Mouse (Mus musculus) stomach, postnatal 0 days (tissue): ENCODE measurements at regions not wholly inside any gene's neighbourhood (a gene's known extent, or its start where the extent isn't known, plus 50 kb on each side); places are given as distances from the start of the nearest gene placed in this dataset.
A peak's percentile ranks its signal among the peaks of the same experiment; 100 is the strongest.

Source experiments
- ATAC-seq: fragments of 200-750 bp; cut with Nextera tagmentation; 2 replicates; pipeline ENCODE4 v1.8.0; 2017; ENCODE audit not compliant: low FRiP score, low TSS enrichment
- DNase-seq: peaks from one replicate; pipeline ENCODE4 v3.0.0-alpha.2; 2016; ENCODE audit warnings: low spot score
- H3K27ac ChIP-seq: fragments of 300-500 bp; sonication (generic); replicated peaks from 2 replicates; pipeline ENCODE4 v1.5.1; 2014; ENCODE audit warnings: mild to moderate bottlenecking, control low read depth
- H3K27me3 ChIP-seq: fragments of 300-500 bp; sonication (generic); 2 replicates; pipeline ENCODE4 v1.6.1; 2014; ENCODE audit warnings: low read length; ENCODE audit not compliant: control insufficient read depth, insufficient read depth
- H3K36me3 ChIP-seq: fragments of 300-500 bp; sonication (generic); 2 replicates; pipeline ENCODE4 v1.6.1; 2014; ENCODE audit warnings: low read length, mixed read lengths; ENCODE audit not compliant: control insufficient read depth, insufficient read depth
- H3K4me1 ChIP-seq: fragments of 300-500 bp; sonication (generic); replicated peaks from 2 replicates; pipeline ENCODE4 v1.6.1; 2014; ENCODE audit warnings: antibody characterized with exemption; ENCODE audit not compliant: control insufficient read depth, insufficient read depth
- H3K4me2 ChIP-seq: fragments of 300-500 bp; sonication (generic); replicated peaks from 2 replicates; pipeline ENCODE4 v1.6.1; 2014; ENCODE audit warnings: low read depth, mild to moderate bottlenecking, control low read depth, moderate library complexity
- H3K4me3 ChIP-seq: fragments of 300-500 bp; sonication (generic); 2 replicates; pipeline ENCODE4 v1.5.1; 2014; ENCODE audit warnings: low read depth, low read length, control low read depth
- H3K9ac ChIP-seq: fragments of 300-500 bp; sonication (generic); 2 replicates; pipeline ENCODE4 v1.6.1; 2014; ENCODE audit warnings: mild to moderate bottlenecking, low read length, control low read depth, mixed read lengths
- H3K9me3 ChIP-seq: fragments of 300-500 bp; sonication (generic); 2 replicates; pipeline ENCODE4 v1.6.1; 2016; ENCODE audit warnings: low read length; ENCODE audit not compliant: control insufficient read depth
- CTCF ChIP-seq: IDR thresholded peaks from 2 replicates; pipeline ENCODE4 v1.5.1; 2016; ENCODE audit warnings: antibody characterized with exemption, low read depth, mild to moderate bottlenecking, moderate library complexity
- EP300 ChIP-seq: optimal IDR thresholded peaks from 2 replicates; pipeline ENCODE3; 2016; ENCODE audit warnings: antibody characterized with exemption
- WGBS: fragments of 180-500 bp; shearing (Covaris S2); extraction: QIAGEN DNeasy Blood & Tissue Kit; methylation state at CpG from one replicate; pipeline ENCODE4 v1.1.7; 2014; 5-methylcytosine and 5-hydroxymethylcytosine counted together

DNA sequence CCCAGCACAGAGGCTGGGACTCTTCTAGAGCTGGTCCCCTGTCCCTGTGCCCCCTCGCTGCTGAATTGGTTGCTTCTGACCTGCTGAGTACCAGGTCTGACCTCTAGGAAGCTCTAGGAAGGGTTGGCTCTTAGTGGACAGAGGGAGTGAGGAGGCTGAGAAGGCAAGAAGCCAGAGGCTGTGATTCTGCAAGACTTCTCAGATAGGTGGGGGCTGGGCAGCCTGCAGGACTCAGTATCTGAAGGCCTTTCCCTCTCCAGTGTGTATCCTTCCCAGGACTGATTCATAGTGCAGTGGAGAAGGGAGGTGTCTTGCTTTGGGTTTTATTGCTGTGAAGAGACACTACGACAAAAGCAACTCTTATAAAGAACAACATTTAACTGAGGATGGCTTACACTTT is 106.6 kb downstream of the Olfm1 start:
- H3K4me2 ChIP-seq = no peak overlapping the region
- no peaks in the 10 kb centered on the region for H3K27me3 ChIP-seq
- H3K9ac ChIP-seq = no peak overlapping the region
- H3K4me3 ChIP-seq = no peak overlapping the region
- TF ChIP-seq EP300 (no peak), CTCF (no peak)
- no peak for DNase-seq
- no peaks in the 10 kb centered on the region for H3K9me3 ChIP-seq
- H3K36me3 ChIP-seq = no peaks in the 10 kb centered on the region
- H3K27ac ChIP-seq = no peak overlapping the region
- 82% methylated on average over 2 of the region's 2 CpGs for WGBS
- no peaks in the 10 kb centered on the region for H3K4me1 ChIP-seq
- no peak for ATAC-seq

DNA sequence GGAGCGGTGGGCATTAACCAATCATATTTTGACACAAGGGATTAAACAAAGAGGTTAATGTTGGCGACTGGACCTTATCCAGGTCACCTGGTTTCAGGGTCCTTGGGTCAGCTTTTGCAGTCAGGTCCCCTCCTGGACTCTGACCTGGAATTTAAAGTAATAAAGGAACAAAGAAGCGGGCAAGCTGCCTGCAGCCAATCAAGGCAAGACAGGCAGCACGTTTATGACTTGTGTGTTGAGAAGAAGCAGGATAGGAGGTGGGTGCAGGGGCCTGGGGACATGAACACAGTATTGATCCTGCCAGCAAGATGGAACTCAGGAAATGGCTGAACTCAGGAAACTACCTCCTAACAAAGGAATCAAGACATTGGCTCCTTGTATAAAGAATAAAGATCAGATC is 108.5 kb downstream of the Olfm1 start:
- Histone ChIP-seq H3K9ac (no peak overlapping the region), H3K36me3 (no peaks in the 10 kb centered on the region), H3K4me1 (no peaks in the 10 kb centered on the region), H3K4me2 (no peak overlapping the region), H3K9me3 (no peaks in the 10 kb centered on the region), H3K4me3 (no peak overlapping the region), H3K27ac (no peak overlapping the region), H3K27me3 (no peaks in the 10 kb centered on the region)
- ATAC-seq (no peak), DNase-seq (no peak)
- no peak for TF ChIP-seq EP300
- no peak for TF ChIP-seq CTCF
- WGBS = 52% methylated on average over 4 of the region's 4 CpGs

- TF ChIP-seq CTCF (no peak), EP300 (no peak)
- 74% methylated on average over 5 of the region's 5 CpGs for WGBS
- Histone ChIP-seq H3K36me3 (no peaks in the 10 kb centered on the region), H3K9me3 (no peaks in the 10 kb centered on the region), H3K27ac (no peak overlapping the region), H3K27me3 (no peaks in the 10 kb centered on the region), H3K4me2 (no peak overlapping the region), H3K4me3 (no peak overlapping the region), H3K9ac (no peak overlapping the region), H3K4me1 (no peaks in the 10 kb centered on the region)
- ATAC-seq (no peak), DNase-seq (no peak)
Measured at GRCm38 (mm10) chr2:28303936-28304335, 111.1 kb downstream of the Olfm1 start.

- Histone ChIP-seq H3K36me3 (no peaks in the 10 kb centered on the region), H3K9me3 (no peaks in the 10 kb centered on the region), H3K9ac (no peak overlapping the region), H3K4me2 (no peak overlapping the region), H3K27me3 (no peaks in the 10 kb centered on the region), H3K4me1 (no peaks in the 10 kb centered on the region), H3K4me3 (no peak overlapping the region), H3K27ac (no peak overlapping the region)
- peak; percentile 69; the same call in 1 of the 2 replicates for ATAC-seq
- WGBS = 4% methylated on average over 3 of the region's 3 CpGs
- TF ChIP-seq EP300 (no peak), CTCF (peak; percentile 87)
- peak; percentile 65 for DNase-seq
Measured at GRCm38 (mm10) chr2:28304712-28305111, 111.9 kb downstream of the Olfm1 start.

DNA sequence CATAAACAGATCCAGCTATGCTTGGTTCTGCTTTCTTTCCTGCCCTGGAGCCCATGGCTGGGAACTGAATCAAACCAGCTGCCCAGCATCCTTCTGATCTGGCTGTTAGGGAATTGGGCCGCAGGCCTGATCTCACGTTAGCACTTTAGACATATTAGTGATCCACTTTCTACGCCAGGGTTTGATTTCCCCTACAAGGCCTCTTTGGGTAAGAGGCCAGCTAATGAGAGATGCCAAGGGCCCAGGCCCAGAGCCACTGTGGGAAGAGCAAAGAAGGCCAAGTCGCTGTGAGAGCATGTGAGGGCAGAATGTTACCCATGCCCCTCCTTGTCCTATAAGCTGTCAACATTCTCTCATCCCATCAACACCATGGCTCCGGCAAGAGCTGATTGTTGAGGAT is 116.3 kb downstream of the Olfm1 start:
- Histone ChIP-seq H3K4me1 (no peaks in the 10 kb centered on the region), H3K9ac (no peak overlapping the region), H3K4me3 (no peak overlapping the region), H3K9me3 (no peaks in the 10 kb centered on the region), H3K27me3 (no peaks in the 10 kb centered on the region), H3K27ac (no peak overlapping the region), H3K4me2 (no peak overlapping the region), H3K36me3 (no peaks in the 10 kb centered on the region)
- TF ChIP-seq EP300 = no peak
- no peak for TF ChIP-seq CTCF
- WGBS = 85% methylated on average over 5 of the region's 5 CpGs
- DNase-seq (no peak), ATAC-seq (no peak)

DNA sequence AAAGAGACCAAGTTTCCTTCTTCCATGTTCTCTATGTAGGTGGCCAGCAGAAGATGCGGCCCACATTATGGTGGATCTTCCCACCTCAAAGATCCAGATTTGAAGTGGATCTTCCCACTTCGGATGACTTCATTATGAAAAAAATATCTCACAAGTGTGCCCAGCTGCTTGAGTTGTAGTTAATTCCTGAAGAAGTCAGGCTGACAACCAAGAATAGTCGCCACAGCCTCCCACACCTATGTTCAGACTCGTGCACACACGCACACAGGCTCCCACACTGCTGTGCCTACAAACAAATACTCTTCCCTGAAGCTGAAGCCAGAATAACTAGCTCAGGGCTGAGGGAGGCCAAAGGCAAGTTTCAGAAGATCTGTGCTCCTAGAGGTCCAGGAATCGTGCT is 119.4 kb downstream of the Olfm1 start:
- Histone ChIP-seq H3K36me3 (no peaks in the 10 kb centered on the region), H3K27me3 (no peaks in the 10 kb centered on the region), H3K4me1 (no peaks in the 10 kb centered on the region), H3K4me3 (no peak overlapping the region), H3K9ac (no peak overlapping the region), H3K27ac (no peak overlapping the region), H3K4me2 (no peak overlapping the region), H3K9me3 (no peaks in the 10 kb centered on the region)
- ATAC-seq (no peak), DNase-seq (no peak)
- WGBS = 77% methylated on average over 6 of the region's 6 CpGs
- no peak for TF ChIP-seq EP300
- no peak for TF ChIP-seq CTCF
